Mouse (Mus musculus): ENCODE measurements around the gene Zic5.

Zic5 gene

GRCm38 (mm10) chr14:122427204-122427560 lies 38.3 kb downstream of the Zic5 start:
- peak; percentile 33 for DNase-seq

- DNase-seq, result peak; percentile 24
Observed at GRCm38 (mm10) chr14:122426529-122427203, 38.8 kb downstream of the Zic5 start.

GRCm38 (mm10) chr14:122424441-122424840 lies 41.0 kb downstream of the Zic5 start:
- no peak for DNase-seq

- no peak for DNase-seq
Observed at GRCm38 (mm10) chr14:122416166-122416771, 49.2 kb downstream of the Zic5 start.

- no peak for DNase-seq
Observed at GRCm38 (mm10) chr14:122414786-122415185, 50.7 kb downstream of the Zic5 start.

GRCm38 (mm10) chr14:122413542-122413928 lies 51.9 kb downstream of the Zic5 start:
- no peak for DNase-seq

GRCm38 (mm10) chr14:122412841-122413541 lies 52.5 kb downstream of the Zic5 start:
- DNase-seq, result no peak

Measured in embryo, embryonic 11 days (tissue).